In genomic region chr11:51967443-51968401, GRCm38 (mm10) we compare ENCODE assay signal across 8 mouse cellular contexts. TPM values are rescaled to one million over a fixed set of nuclear protein-coding genes. Genes with fewer than 3 reads are reported as not detected.
A peak's percentile ranks its signal among the peaks of the same experiment; 100 is the strongest.
DNase-seq lines count a peak whose midpoint lies in the region; ATAC-seq and TF ChIP-seq lines count a peak whose summit lies in the region.

Gene Cdkn2aipnl (plus strand): TSS chr11:51967661.

- TF ChIP-seq CTCF in G1E (IDR thresholded peaks at IDR 0.05; ENCODE audit: low read depth, low read length): peak; percentile 60
- TF ChIP-seq CTCF in forebrain, postnatal 0 days (IDR thresholded peaks at IDR 0.05; ENCODE audit: low read depth): peak; percentile 96

- H3K4me3 ChIP-seq in G1E (ENCODE audit: low read depth, low read length): peak within 1 kb of the TSS; percentile 96
- peak within 1 kb of the TSS; percentile 72 for H3K4me3 ChIP-seq in forebrain, postnatal 0 days (ENCODE audit: low read depth, low read length)
- H3K4me3 ChIP-seq in lung, embryonic 15.5 days: peak within 1 kb of the TSS; percentile 56

- DNase-seq in G1E (ENCODE audit: low spot score): peak; percentile 79
- peak; percentile 96 to 99 for DNase-seq in cerebellum, adult 18-20 months
- peak; percentile 98 for DNase-seq in forebrain, postnatal 0 days
- peak; percentile 97 for DNase-seq in heart, postnatal 4 days
- DNase-seq in layer of hippocampus, adult 8-10 months (ENCODE audit: low spot score in 2 of 2): peak; percentile 86 to 97
- DNase-seq in ovary, adult 18-20 months (ENCODE audit: low spot score): peak; percentile 85
- peak; percentile 97 for DNase-seq in thymus, postnatal 0 days (ENCODE audit: low spot score)

- H3K4me2 ChIP-seq in forebrain, postnatal 0 days (ENCODE audit: low read depth): peak within 1 kb of the TSS; percentile 83
- peak within 1 kb of the TSS; percentile 76 for H3K4me2 ChIP-seq in lung, embryonic 15.5 days

- H3K4me1 ChIP-seq in G1E (ENCODE audit: insufficient read depth, low read depth, low read length): peaks cover 25% of the 10 kb centered on the region
- H3K4me1 ChIP-seq in forebrain, postnatal 0 days (ENCODE audit: insufficient read depth): no peaks in the 10 kb centered on the region
- peaks cover 11% of the 10 kb centered on the region for H3K4me1 ChIP-seq in lung, embryonic 15.5 days

- peak within 1 kb of the TSS; percentile 71 for H3K9ac ChIP-seq in forebrain, postnatal 0 days
- peak within 1 kb of the TSS; percentile 58 for H3K9ac ChIP-seq in lung, embryonic 15.5 days

- H3K36me3 ChIP-seq in G1E (replicated peaks): peaks cover 41% of the 10 kb centered on the region
- peaks cover 30% of the 10 kb centered on the region for H3K36me3 ChIP-seq in forebrain, postnatal 0 days (ENCODE audit: insufficient read depth)
- H3K36me3 ChIP-seq in lung, embryonic 15.5 days: peaks cover 37% of the 10 kb centered on the region

- H3K9me3 ChIP-seq in G1E (replicated peaks): no peaks in the 10 kb centered on the region
- H3K9me3 ChIP-seq in forebrain, postnatal 0 days (ENCODE audit: low read length): no peaks in the 10 kb centered on the region
- no peaks in the 10 kb centered on the region for H3K9me3 ChIP-seq in lung, embryonic 15.5 days

- H3K27ac ChIP-seq in forebrain, postnatal 0 days (ENCODE audit: low read depth, low read length): peak within 1 kb of the TSS; percentile 79
- H3K27ac ChIP-seq in lung, embryonic 15.5 days: peak within 1 kb of the TSS; percentile 58; the same call in 1 of the 2 replicates

- peaks cover 12% of the 10 kb centered on the region for H3K27me3 ChIP-seq in G1E (ENCODE audit: insufficient read depth, low read length)
- no peaks in the 10 kb centered on the region for H3K27me3 ChIP-seq in forebrain, postnatal 0 days (ENCODE audit: insufficient read depth, low read length)
- no peaks in the 10 kb centered on the region for H3K27me3 ChIP-seq in lung, embryonic 15.5 days

- 2% methylated on average over 63 of the region's 63 CpGs for WGBS in forebrain, postnatal 0 days
- 1% methylated on average over 60 of the region's 63 CpGs for WGBS in lung, embryonic 15.5 days

- ATAC-seq in G1E (ENCODE audit: extremely low read depth, insufficient number of reproducible peaks, low FRiP score, poor library complexity, severe bottlenecking): peak; percentile 85
- peak; percentile 99 for ATAC-seq in forebrain, postnatal 0 days
- ATAC-seq in lung, embryonic 15.5 days (ENCODE audit: borderline replicate concordance, extremely low read depth, low FRiP score, low TSS enrichment): peak; percentile 96

RNA-seq across cellular contexts. Expression of gene Cdkn2aipnl, which starts in this region (rescaled TPM):
- total RNA-seq in G1E (2014; fragmentation: Nextera tagmentation): 148 and 158 TPM in 2 replicates
- total RNA-seq in G1E (2017): 81.5 and 86.8 TPM in 2 replicates
- 47.2 and 49.4 TPM in 2 replicates for polyA plus RNA-seq in G1E (2012)
- 95.5 and 107 TPM in 2 replicates for total RNA-seq in forebrain, postnatal 0 days (2014; rRNA removed)
- 121 and 133 TPM in 2 replicates for polyA plus RNA-seq in forebrain, postnatal 0 days (2015; fragmentation: Nextera tagmentation; extraction: Ambion mirVana)
- 10 to 100 TPM; 25.4 to 30.7 TPM for total RNA-seq in heart, postnatal 4 days (2021)
- 10 to 100 TPM; 35.7 to 42.8 (median 39.5) TPM for total RNA-seq in layer of hippocampus, adult 8-10 months (2022)
- 102 and 109 TPM in 2 replicates for polyA plus RNA-seq in lung, embryonic 15.5 days (2015; fragmentation: Nextera tagmentation; extraction: Ambion mirVana)
- 177 and 196 TPM in 2 replicates for polyA plus RNA-seq in thymus, postnatal 0 days (2015; fragmentation: Nextera tagmentation; extraction: Ambion mirVana)

Comparison
In these comparisons a context has a peak if more than half of its experiments do, and no peak if none do; other contexts are left out.
1. Peak in every context shown above with its lines: DNase-seq, ATAC-seq, H3K4me3 ChIP-seq and H3K27ac ChIP-seq.